Mouse (Mus musculus) heart, adult 9 months (tissue): Measurements from ENCODE around the gene 1700017B05Rik.
A peak's percentile ranks its signal among the peaks of the same experiment; 100 is the strongest.

ENCODE experiments used
- DNase-seq, 2 experiments: peaks; one replicate each; pipeline ENCODE4 v3.0.0; 2022; ENCODE audit warnings: low spot score in 2 of 2

1700017B05Rik gene

DNA sequence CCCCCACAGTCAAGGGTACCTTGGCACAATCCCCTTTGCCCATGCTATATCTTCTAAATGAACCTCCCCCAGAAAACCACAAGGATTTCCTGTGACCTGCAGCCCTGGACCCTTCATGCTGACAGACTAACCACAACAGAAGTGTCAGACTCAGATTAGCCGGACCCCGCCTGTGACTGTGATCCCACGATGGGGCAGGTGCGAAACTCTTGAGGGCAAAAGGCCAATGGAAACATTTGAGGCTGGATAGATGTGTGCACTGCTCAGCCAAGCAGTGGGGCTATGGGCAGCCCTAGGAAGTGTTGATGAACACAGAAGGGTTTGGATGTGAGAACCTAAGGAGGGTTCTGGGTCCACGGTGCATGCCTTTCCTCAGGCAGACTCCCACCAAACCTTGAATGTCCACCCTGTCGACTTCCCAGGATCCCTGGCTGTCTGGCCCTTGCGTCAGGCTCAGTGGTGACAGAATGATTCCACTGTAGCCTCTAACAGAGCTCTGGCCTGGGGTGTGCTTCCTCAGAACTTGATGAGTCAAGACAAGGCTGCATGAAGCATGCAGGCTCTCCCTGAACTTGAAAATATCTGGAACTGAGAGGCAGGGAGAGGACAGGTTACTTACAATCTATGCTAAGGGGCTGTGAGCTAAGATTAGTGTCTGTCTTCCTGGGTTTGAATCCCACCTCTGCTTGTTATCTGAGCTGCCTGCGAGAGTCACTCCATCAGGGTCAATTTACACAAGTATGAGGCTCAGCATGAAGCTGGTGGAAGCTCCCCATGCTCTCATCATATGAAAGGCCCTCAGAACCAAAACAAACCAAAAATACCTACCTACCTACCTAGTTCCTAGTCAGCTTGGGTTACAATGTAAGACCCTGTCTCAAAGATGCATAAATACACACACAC, 10.7 kb upstream of the 1700017B05Rik start:
- no peak for DNase-seq

GRCm38 (mm10) chr9:57271837-57272562, 9.6 kb upstream of the 1700017B05Rik start:
- no peak for DNase-seq

- no peak for DNase-seq
Measured at GRCm38 (mm10) chr9:57271081-57271480, 8.7 kb upstream of the 1700017B05Rik start.

DNA sequence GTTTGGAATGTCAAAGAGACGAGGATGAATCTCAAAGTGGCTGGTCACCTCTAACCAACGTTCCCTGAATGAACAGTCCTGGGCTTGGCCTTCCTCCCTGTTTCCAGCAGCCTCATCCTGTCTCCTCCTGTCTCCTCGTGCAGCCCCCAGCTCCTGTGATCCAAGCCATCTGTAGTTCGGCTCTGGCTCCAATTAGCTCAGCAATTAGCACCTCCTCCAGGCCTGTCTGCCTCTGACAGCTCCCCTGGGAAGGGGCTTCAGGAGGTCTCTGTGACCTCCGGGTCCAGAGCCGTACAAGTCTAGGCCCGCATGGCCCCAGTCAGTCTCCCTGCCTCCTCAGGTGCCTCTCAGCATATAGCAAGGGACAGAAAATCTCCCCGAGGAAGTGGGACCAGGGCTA, 8.0 kb upstream of the 1700017B05Rik start:
- no peak for DNase-seq

- no peak for DNase-seq
Measured at GRCm38 (mm10) chr9:57269384-57269783, 7.0 kb upstream of the 1700017B05Rik start.

DNA sequence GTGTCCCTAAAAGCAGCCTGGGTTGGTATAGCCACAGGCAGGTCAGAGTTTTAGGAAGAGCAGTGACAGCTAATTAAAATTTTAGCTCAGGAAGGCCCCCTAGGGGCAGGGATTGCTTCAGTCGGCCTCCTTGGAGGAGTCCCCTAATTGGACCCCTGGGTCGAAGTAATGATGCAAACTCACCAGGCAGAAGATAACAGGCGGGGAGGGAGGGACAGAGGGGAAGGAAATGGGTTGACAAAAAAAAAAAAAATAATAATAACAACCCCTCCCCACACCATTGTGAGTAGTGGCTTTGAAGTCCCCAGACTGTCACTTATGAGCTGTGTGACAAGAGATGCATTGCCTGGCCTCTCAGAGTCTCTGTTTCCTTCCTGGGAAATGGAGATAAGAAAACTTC, 6.2 kb upstream of the 1700017B05Rik start:
- no peak for DNase-seq

GRCm38 (mm10) chr9:57268078-57268477, 5.7 kb upstream of the 1700017B05Rik start:
- no peak for DNase-seq

GRCm38 (mm10) chr9:57267421-57267820, 5.0 kb upstream of the 1700017B05Rik start:
- DNase-seq = no peak

GRCm38 (mm10) chr9:57265125-57265524, 2.7 kb upstream of the 1700017B05Rik start:
- DNase-seq = no peak

GRCm38 (mm10) chr9:57262795-57263684, 628 bp upstream of the 1700017B05Rik start:
- DNase-seq = no peak

DNA sequence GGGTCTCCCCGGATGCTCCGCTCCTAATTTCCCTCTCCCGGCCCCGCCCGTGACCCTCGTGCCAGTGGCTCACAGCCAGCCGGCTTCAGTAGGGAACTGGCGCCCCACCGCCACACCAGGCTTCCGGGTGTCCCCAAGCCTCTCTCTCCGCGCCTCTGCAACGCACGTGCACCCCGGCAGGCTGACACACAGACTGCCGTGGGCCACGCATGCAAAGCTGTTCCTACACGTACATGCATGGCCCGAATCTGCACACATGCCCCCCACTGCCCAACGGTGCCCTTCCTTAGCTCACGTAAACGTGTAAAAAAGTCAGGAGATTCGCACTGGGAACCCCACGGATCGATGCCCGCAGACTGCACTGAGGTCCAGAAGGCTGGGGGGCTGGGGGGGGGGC, 898 bp downstream of the 1700017B05Rik start:
- peak; percentile 64 to 71 for DNase-seq

GRCm38 (mm10) chr9:57260940-57261339, 1.5 kb downstream of the 1700017B05Rik start:
- DNase-seq = no peak

GRCm38 (mm10) chr9:57259736-57260135, 2.7 kb downstream of the 1700017B05Rik start:
- peak; percentile 81 to 91 for DNase-seq

- no peak for DNase-seq
Measured at GRCm38 (mm10) chr9:57257627-57258026, 4.8 kb downstream of the 1700017B05Rik start.

DNA sequence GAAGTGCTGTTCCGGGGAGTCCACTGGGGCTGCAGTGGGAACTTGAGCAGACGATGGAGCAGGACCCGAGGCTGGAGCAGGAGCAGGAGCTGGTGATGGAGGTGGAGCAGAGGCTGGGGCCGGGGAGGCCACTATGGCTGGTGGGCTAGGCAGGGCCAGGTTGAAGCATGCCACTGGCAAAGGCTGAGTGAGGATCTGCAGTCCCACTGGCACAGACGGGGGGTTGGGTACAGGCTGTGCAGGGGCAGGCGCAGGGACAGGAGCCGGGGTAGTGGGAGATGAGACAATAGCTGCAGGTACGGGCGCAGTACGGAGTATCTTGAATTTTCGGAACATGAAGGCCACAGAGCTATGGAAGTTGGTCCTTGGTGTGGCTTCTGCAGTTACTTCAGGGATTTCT, 5.6 kb downstream of the 1700017B05Rik start:
- no peak for DNase-seq

DNA sequence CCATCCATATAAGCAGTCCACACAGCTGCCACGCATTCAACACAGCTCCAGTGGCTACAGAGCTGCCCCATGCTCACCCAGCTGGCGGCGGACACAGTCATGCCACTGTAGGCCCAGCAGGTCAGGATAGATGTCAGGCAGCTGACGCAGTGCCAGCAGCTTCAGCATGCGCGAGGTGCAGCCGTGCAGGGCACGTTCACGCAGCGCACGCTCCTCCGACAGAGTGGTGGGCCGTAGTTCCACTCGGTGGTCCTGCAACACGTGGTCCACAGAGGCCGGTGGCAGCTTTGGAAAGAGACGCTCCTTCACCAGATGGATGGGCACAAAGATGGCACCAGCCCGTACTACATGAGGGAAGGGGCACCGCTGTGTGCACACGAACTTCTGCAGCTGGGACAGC, 6.1 kb downstream of the 1700017B05Rik start:
- DNase-seq = no peak

DNA sequence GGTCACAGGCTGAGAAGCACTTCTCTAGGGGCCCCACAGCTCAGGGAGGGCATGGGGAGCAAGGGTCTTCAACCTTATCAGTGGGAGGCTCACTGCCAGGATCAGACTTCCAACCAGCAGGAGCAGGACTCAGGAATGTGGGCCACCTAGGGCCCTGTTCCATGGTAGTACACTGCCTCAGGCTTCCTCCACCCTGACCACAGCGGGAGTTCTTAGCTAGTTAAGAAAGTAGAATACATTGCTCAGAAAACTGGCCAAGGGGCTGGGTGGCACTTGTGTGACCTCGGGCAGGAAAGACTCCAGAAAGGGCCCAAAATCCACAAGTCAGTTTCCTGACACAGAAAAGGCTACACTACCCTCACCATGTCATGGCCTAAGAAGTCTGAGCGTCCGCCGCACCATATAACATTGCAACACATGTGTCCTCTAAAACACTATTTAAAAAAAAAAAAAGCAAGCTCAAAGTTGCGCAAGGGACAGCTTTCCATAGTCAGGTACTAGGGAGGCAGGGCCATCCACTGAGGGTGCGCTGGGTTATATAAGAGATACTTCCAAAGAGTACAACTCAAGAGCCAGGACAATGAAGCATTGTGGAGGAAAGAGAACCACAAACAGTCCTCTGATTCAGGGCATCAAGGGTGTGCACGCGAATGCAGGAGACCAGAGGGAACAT, 7.5 kb downstream of the 1700017B05Rik start:
- no peak for DNase-seq

GRCm38 (mm10) chr9:57254061-57254460, 8.4 kb downstream of the 1700017B05Rik start:
- DNase-seq = no peak

DNA sequence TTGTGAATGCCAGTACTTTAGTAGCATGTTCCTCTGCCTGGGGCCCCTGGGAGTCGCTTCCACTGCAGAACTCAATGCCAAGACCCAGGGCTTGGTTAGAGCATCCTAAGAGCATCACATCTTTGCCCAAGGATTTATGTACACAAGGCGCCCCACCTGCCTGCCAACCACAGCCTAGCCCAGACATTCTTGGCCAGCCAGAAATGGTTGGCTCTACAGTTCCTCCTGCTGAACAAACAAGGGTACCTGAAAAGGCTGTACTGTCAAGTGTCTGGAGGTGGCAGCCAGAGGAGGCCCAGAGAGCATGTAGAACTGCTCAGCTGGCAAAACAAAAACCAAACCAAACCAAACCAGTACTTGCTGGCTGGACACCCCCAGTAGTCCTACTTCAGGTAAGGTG, 11.3 kb downstream of the 1700017B05Rik start:
- DNase-seq = no peak

- no peak for DNase-seq
Measured at GRCm38 (mm10) chr9:57250026-57250425, 12.4 kb downstream of the 1700017B05Rik start.
